Mouse (Mus musculus) liver, postnatal 0 days (tissue): Measurements from ENCODE around the gene Etnppl. TPM values are rescaled to one million over a fixed set of nuclear protein-coding genes. Genes with fewer than 3 reads are reported as not detected.
A peak's percentile ranks its signal among the peaks of the same experiment; 100 is the strongest.

ENCODE experiments used
- ATAC-seq: fragments of 200-750 bp; cut with Nextera tagmentation; 2 replicates; pipeline ENCODE4 v1.8.0; 2017; ENCODE audit warnings: mild to moderate bottlenecking, moderate library complexity
- DNase-seq: peaks from one replicate; pipeline ENCODE4 v3.0.0-alpha.2; 2016
- H3K27ac ChIP-seq: fragments of 300-500 bp; sonication (generic); 2 replicates; pipeline ENCODE4 v1.5.1; 2014; ENCODE audit warnings: antibody characterized with exemption, moderate library complexity, mild to moderate bottlenecking, low read depth
- H3K27me3 ChIP-seq: fragments of 300-500 bp; sonication (generic); 2 replicates; pipeline ENCODE4 v1.6.1; 2014; ENCODE audit warnings: low read length, control low read depth, mixed read lengths; ENCODE audit not compliant: insufficient read depth
- H3K36me3 ChIP-seq: fragments of 300-500 bp; sonication (generic); replicated peaks from 2 replicates; pipeline ENCODE4 v1.6.1; 2014; ENCODE audit warnings: mild to moderate bottlenecking, control low read depth, low read length, moderate library complexity, mixed read lengths; ENCODE audit not compliant: insufficient read depth
- H3K4me1 ChIP-seq: fragments of 300-500 bp; sonication (generic); 2 replicates; pipeline ENCODE4 v1.6.1; 2014; ENCODE audit warnings: antibody characterized with exemption, mild to moderate bottlenecking, control low read depth; ENCODE audit not compliant: insufficient read depth
- H3K4me2 ChIP-seq: fragments of 300-500 bp; sonication (generic); 2 replicates; pipeline ENCODE4 v1.6.1; 2014; ENCODE audit warnings: low read depth, mild to moderate bottlenecking, low read length, moderate library complexity, mixed read lengths
- H3K4me3 ChIP-seq: fragments of 300-500 bp; sonication (generic); 2 replicates; pipeline ENCODE4 v1.5.1; 2014; ENCODE audit warnings: low read depth, low read length
- H3K9ac ChIP-seq: fragments of 300-500 bp; sonication (generic); replicated peaks from 2 replicates; pipeline ENCODE4 v1.6.1; 2014; ENCODE audit warnings: mild to moderate bottlenecking, moderate library complexity
- H3K9me3 ChIP-seq: fragments of 300-500 bp; sonication (generic); 2 replicates; pipeline ENCODE4 v1.6.1; 2016; ENCODE audit warnings: mild to moderate bottlenecking, control low read depth, low read length, mixed read lengths
- CTCF ChIP-seq: sonication (generic); IDR thresholded peaks from 2 replicates; pipeline ENCODE4 v1.5.1; 2016; ENCODE audit warnings: antibody characterized with exemption, low read depth
- EP300 ChIP-seq: IDR thresholded peaks from 2 replicates; pipeline ENCODE4 v1.6.1; 2016; ENCODE audit warnings: antibody characterized with exemption, low read depth, mild to moderate bottlenecking
- WGBS: fragments of 180-500 bp; shearing (Covaris S2); extraction: QIAGEN DNeasy Blood & Tissue Kit; methylation state at CpG from one replicate; pipeline ENCODE4 v1.1.7; 2014; ENCODE audit not compliant: insufficient replicate concordance; 5-methylcytosine and 5-hydroxymethylcytosine counted together
- polyA plus RNA-seq: library from polyadenylated mRNA; unstranded; fragments of >200 nt; fragmentation: Nextera tagmentation; extraction: Ambion mirVana; gene quantifications from 2 replicates; pipeline ENCODE4 v1.2.1, GENCODE M21; 2015

The Etnppl gene
- polyA plus RNA-seq, 1 experiment from 2014 or later: 42.6 TPM

DNA sequence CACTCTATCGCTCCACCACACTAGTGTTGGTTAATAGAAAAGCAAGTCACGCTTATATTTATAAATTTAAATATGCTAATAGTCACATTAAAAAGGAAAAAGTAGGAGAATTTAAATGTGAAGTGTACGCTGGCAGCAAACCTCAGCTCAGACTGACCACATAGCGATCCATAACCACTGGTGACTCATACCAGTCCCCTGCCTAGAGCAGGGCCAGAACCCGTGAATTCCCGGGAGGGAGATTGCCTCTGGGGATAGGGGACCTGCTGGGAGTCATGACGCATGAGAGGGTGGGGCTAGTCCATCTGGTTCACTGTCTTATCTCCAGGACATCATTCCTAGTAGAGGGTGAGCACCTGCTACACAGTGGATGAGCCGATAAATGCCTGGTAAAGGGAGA, 1.6 kb upstream of the Etnppl start:
- Histone ChIP-seq H3K9ac (no peak overlapping the region), H3K27ac (no peak overlapping the region), H3K4me3 (no peak overlapping the region), H3K4me2 (no peak overlapping the region), H3K27me3 (0 out of 2 replicates have a peak, but pooled peaks cover 2% of the 10 kb centered on the region), H3K36me3 (no peaks in the 10 kb centered on the region), H3K4me1 (no peaks in the 10 kb centered on the region), H3K9me3 (no peaks in the 10 kb centered on the region)
- ATAC-seq: no peak
- no peak for TF ChIP-seq CTCF
- DNase-seq: no peak
- WGBS: 62% methylated on average over 8 of the region's 8 CpGs

DNA sequence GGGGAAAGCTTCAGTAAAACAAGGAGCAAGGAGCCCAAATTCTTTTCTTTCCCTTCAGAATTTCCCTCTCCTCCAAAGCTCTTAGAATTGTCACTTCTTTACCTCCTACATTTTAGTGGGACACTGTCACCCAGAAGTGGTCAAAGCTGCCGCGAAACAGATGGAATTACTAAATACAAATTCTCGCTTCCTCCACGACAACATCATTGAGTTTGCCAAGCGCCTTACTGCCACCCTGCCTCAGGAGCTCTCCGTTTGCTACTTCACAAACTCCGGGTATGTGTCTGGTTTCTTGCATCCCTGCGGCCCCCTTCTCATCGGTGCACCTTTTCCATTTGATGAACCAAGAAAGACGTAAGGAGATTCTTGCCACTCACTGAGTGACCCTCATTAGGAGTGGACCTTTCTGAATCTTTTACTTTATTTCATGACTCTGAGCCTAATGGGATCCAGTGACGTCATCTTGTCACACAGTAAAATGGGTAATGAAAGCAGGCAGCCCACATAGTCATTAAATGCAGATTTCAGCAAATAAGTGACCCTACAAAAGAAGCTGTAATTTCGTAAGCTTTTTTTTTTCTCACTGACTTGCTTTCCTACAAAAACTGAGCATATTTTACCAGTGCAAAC, 3.4 kb downstream of the Etnppl start:
- Histone ChIP-seq H3K27ac (no peak overlapping the region), H3K9me3 (no peaks in the 10 kb centered on the region)
- 70% methylated on average over 12 of the region's 12 CpGs for WGBS

DNA sequence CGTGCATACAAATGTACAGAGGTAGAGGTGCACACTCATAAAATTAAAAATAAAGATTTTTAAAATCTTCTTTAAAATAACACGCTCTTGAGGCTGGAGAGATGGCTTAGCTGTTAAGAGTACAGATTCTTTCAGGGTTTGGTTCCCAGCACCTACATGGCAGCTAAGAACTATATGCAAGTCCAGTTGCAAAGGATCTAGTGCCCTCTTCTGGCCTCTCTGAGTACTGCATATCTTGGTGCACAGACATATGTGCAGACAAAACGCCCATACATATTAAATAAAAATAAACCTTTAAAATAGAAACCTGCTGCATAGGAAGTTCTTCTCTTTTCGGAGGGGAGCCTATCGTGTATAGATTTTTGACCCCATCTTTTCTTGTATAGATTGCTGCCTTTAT, 11.1 kb downstream of the Etnppl start:
- H3K9ac ChIP-seq: no peak overlapping the region
- no peaks in the 10 kb centered on the region for H3K27me3 ChIP-seq
- no peak overlapping the region for H3K4me2 ChIP-seq
- no peak overlapping the region for H3K4me3 ChIP-seq
- ATAC-seq (no peak), DNase-seq (no peak)
- H3K27ac ChIP-seq: no peak overlapping the region
- WGBS: 78% methylated on average over 5 of the region's 5 CpGs
- H3K36me3 ChIP-seq: peaks cover 34% of the 10 kb centered on the region
- TF ChIP-seq CTCF: peak; percentile 48
- no peak for TF ChIP-seq EP300
- H3K4me1 ChIP-seq: no peaks in the 10 kb centered on the region
- H3K9me3 ChIP-seq: peaks cover 7% of the 10 kb centered on the region; the same call in 1 of the 2 replicates

More for the DNA sequence above, 3.4 kb downstream of the Etnppl start:
- Histone ChIP-seq H3K36me3 (no peaks in the 10 kb centered on the region), H3K4me1 (no peaks in the 10 kb centered on the region), H3K9ac (no peak overlapping the region), H3K27me3 (0 out of 2 replicates have a peak, but pooled peaks cover 1% of the 10 kb centered on the region), H3K4me3 (no peak overlapping the region), H3K4me2 (no peak overlapping the region)
- TF ChIP-seq CTCF (no peak), EP300 (no peak)
- ATAC-seq (no peak), DNase-seq (no peak)

DNA sequence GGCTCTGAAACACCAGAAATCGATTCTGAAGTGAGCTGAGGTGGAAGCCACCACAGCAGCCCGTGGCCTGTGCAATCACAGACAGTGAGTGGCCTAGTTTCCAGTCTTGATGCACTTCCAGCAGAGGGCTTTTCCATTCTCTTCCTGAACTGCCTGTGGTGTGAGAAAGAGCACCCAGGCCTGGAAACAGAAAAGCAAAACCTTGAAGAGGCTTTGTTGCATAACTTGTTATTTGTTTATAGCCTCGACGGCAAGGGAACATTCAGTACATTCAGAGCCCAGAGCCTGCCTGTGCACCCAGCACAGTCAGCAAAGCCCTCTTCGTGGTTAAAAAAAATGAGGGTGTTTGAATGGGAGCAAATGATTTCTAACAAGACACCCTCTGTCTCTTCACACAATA, 16.6 kb downstream of the Etnppl start:
- no peaks in the 10 kb centered on the region for H3K4me1 ChIP-seq
- H3K36me3 ChIP-seq: peaks cover 15% of the 10 kb centered on the region
- no peak overlapping the region for H3K4me3 ChIP-seq
- no peaks in the 10 kb centered on the region for H3K27me3 ChIP-seq
- peak overlapping the region; percentile 49 for H3K27ac ChIP-seq
- no peak overlapping the region for H3K9ac ChIP-seq
- DNase-seq: peak; percentile 15
- H3K4me2 ChIP-seq: no peak overlapping the region
- no peaks in the 10 kb centered on the region for H3K9me3 ChIP-seq
- 49% methylated on average over 5 of the region's 5 CpGs for WGBS
- peak; percentile 53 for ATAC-seq
- TF ChIP-seq EP300: peak; percentile 23; the same call in 1 of the 2 replicates
- TF ChIP-seq CTCF: peak; percentile 20; the same call in 1 of the 2 replicates

DNA sequence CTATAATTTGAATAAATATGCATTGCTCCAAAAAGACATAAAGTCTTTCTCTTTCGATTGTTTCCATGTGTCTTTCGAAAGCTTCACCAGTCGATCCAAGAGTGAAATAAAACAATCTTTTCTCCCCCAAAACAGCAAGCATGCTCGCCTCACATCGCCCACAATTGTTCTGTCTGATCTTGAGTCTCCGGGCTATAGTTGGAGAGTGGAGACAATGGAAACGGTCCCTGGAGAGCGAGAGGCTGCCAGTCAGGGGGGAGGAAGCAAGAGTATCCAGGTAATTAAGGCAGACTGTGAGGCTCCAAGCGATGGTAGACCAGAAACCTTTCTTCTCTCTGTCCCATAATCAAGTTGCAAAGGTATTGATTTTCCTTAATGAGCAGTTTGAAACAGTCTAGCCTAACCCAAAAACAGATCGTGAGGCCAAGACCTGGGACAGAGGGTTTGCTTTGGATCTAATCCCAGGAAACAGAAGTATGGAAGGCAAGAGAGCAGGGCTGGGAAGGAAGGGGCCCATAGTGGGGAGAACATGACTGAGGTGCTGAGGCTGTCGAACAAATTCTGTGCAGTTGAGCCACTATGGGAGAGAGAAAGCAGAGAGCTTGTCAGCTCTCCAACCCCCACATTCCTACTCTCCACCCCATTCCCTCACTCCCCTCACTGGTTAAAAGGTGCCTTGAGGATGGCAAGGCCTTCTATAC, 29.0 kb downstream of the Etnppl start:
- DNase-seq: no peak
- 74% methylated on average over 11 of the region's 11 CpGs for WGBS
- Histone ChIP-seq H3K27me3 (no peaks in the 10 kb centered on the region), H3K4me3 (no peak overlapping the region), H3K27ac (no peak overlapping the region), H3K4me1 (peaks cover 2% of the 10 kb centered on the region; the same call in 1 of the 2 replicates), H3K36me3 (no peaks in the 10 kb centered on the region), H3K9ac (no peak overlapping the region), H3K4me2 (no peak overlapping the region), H3K9me3 (no peaks in the 10 kb centered on the region)
- ATAC-seq: no peak
- no peak for TF ChIP-seq EP300
- no peak for TF ChIP-seq CTCF

DNA sequence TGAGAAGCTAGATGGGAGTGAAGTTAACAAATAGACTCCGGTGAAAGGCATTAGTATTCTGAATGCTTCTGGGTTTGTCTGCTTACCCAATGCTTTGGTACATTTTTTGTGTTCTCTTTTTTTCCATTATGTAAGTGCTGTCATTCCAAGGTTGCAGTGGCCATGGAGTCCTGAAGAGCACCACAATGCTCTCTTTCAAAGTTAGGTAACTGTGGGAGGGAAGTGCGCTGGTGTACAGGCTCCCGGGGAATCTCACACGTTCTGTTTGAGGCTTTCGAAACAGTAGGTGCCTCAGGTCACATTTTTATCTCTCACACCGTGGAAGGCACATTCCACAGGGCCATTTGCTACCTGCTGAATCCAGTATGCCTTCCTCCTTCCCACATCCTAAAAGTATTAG, 32.3 kb downstream of the Etnppl start:
- WGBS: 37% methylated on average over 6 of the region's 6 CpGs
- Histone ChIP-seq H3K4me1 (peaks cover 2% of the 10 kb centered on the region; the same call in 1 of the 2 replicates), H3K4me3 (no peak overlapping the region), H3K4me2 (no peak overlapping the region), H3K9me3 (no peaks in the 10 kb centered on the region), H3K27ac (no peak overlapping the region), H3K27me3 (no peaks in the 10 kb centered on the region), H3K9ac (no peak overlapping the region), H3K36me3 (no peaks in the 10 kb centered on the region)
- DNase-seq (no peak), ATAC-seq (no peak)
- TF ChIP-seq CTCF (no peak), EP300 (no peak)
